Mouse (Mus musculus): ENCODE data around the gene Usp16. TPM values are rescaled to one million over a fixed set of nuclear protein-coding genes. Genes with fewer than 3 reads are reported as not detected.

The Usp16 gene
- polyA plus RNA-seq, 1 experiment, result 15.9 TPM

GRCm38 (mm10) chr16:87501304-87502078 lies 47.0 kb downstream of the Usp16 start:
- H3K4me1 ChIP-seq, result peaks cover 28% of the 10 kb centered on the region
- H3K36me3 ChIP-seq (replicated peaks; ENCODE audit: low read length), result no peaks in the 10 kb centered on the region
- no peaks in the 10 kb centered on the region for H3K27me3 ChIP-seq (replicated peaks)
- no peak for TF ChIP-seq GATA1 (IDR thresholded peaks at IDR 0.05; ENCODE audit: borderline replicate concordance, low read length)
- TF ChIP-seq FLI1 (IDR thresholded peaks at IDR 0.05; ENCODE audit: low read length), result no peak
- H3K4me3 ChIP-seq (replicated peaks), result no peak overlapping the region
- no peaks in the 10 kb centered on the region for H3K9me3 ChIP-seq

- Histone ChIP-seq H3K27me3 (replicated peaks) (no peaks in the 10 kb centered on the region), H3K9me3 (peaks cover 5% of the 10 kb centered on the region; the same call in 1 of the 2 replicates), H3K36me3 (replicated peaks; ENCODE audit: low read length) (no peaks in the 10 kb centered on the region), H3K4me3 (replicated peaks) (no peak overlapping the region), H3K4me1 (peaks cover 4% of the 10 kb centered on the region; the same call in 1 of the 2 replicates)
- TF ChIP-seq FLI1 (IDR thresholded peaks at IDR 0.05; ENCODE audit: low read length) (no peak), GATA1 (IDR thresholded peaks at IDR 0.05; ENCODE audit: borderline replicate concordance, low read length) (no peak)
Measured at GRCm38 (mm10) chr16:87511706-87512105, 57.2 kb downstream of the Usp16 start.

GRCm38 (mm10) chr16:87512331-87512730 lies 57.8 kb downstream of the Usp16 start:
- Histone ChIP-seq H3K4me1 (peaks cover 3% of the 10 kb centered on the region; the same call in 1 of the 2 replicates), H3K9me3 (peaks cover 5% of the 10 kb centered on the region; the same call in 1 of the 2 replicates), H3K4me3 (replicated peaks) (no peak overlapping the region), H3K27me3 (replicated peaks) (no peaks in the 10 kb centered on the region), H3K36me3 (replicated peaks; ENCODE audit: low read length) (no peaks in the 10 kb centered on the region)
- TF ChIP-seq GATA1 (IDR thresholded peaks at IDR 0.05; ENCODE audit: borderline replicate concordance, low read length) (no peak), FLI1 (IDR thresholded peaks at IDR 0.05; ENCODE audit: low read length) (no peak)

- Histone ChIP-seq H3K36me3 (replicated peaks; ENCODE audit: low read length) (no peaks in the 10 kb centered on the region), H3K4me3 (replicated peaks) (no peak overlapping the region), H3K9me3 (no peaks in the 10 kb centered on the region), H3K27me3 (replicated peaks) (peaks cover 7% of the 10 kb centered on the region), H3K4me1 (no peaks in the 10 kb centered on the region)
- TF ChIP-seq FLI1 (IDR thresholded peaks at IDR 0.05; ENCODE audit: low read length) (no peak), GATA1 (IDR thresholded peaks at IDR 0.05; ENCODE audit: borderline replicate concordance, low read length) (no peak)
Measured at GRCm38 (mm10) chr16:87524228-87524627, 69.7 kb downstream of the Usp16 start.

GRCm38 (mm10) chr16:87527553-87528249 lies 73.2 kb downstream of the Usp16 start:
- Histone ChIP-seq H3K9me3 (0 out of 2 replicates have a peak, but pooled peaks cover 3% of the 10 kb centered on the region), H3K4me1 (no peaks in the 10 kb centered on the region), H3K4me3 (replicated peaks) (no peak overlapping the region), H3K36me3 (replicated peaks; ENCODE audit: low read length) (no peaks in the 10 kb centered on the region), H3K27me3 (replicated peaks) (peaks cover 3% of the 10 kb centered on the region)
- TF ChIP-seq GATA1 (IDR thresholded peaks at IDR 0.05; ENCODE audit: borderline replicate concordance, low read length) (no peak), FLI1 (IDR thresholded peaks at IDR 0.05; ENCODE audit: low read length) (no peak)

- Histone ChIP-seq H3K27me3 (replicated peaks) (peaks cover 3% of the 10 kb centered on the region), H3K4me1 (no peaks in the 10 kb centered on the region), H3K36me3 (replicated peaks; ENCODE audit: low read length) (no peaks in the 10 kb centered on the region), H3K9me3 (0 out of 2 replicates have a peak, but pooled peaks cover 3% of the 10 kb centered on the region), H3K4me3 (replicated peaks) (no peak overlapping the region)
- TF ChIP-seq GATA1 (IDR thresholded peaks at IDR 0.05; ENCODE audit: borderline replicate concordance, low read length) (no peak), FLI1 (IDR thresholded peaks at IDR 0.05; ENCODE audit: low read length) (no peak)
Measured at GRCm38 (mm10) chr16:87528755-87529154, 74.3 kb downstream of the Usp16 start.

Other genes with a start within 250 kb of the Usp16 start
- gene N6amt1, start 100.5 kb upstream of the Usp16 start, polyA plus RNA-seq (2012; ENCODE audit: insufficient read depth, low replicate concordance), result 2.1 and 2.5 TPM in 2 replicates
- gene Ltn1, start 22.1 kb upstream of the Usp16 start, polyA plus RNA-seq (2012; ENCODE audit: insufficient read depth, low replicate concordance), result 0.47 TPM in 1 of 2 replicates, not detected in the other
- 0.92 TPM in 1 of 2 replicates, not detected in the other for gene Rwdd2b, start 14.1 kb upstream of the Usp16 start, polyA plus RNA-seq (2012; ENCODE audit: insufficient read depth, low replicate concordance)
- gene Cct8, start 41.2 kb downstream of the Usp16 start, polyA plus RNA-seq (2012; ENCODE audit: insufficient read depth, low replicate concordance), result 18.6 and 44.0 TPM in 2 replicates
- gene Map3k7cl, start 98.6 kb downstream of the Usp16 start, polyA plus RNA-seq (2012; ENCODE audit: insufficient read depth, low replicate concordance), result not detected in 2 replicates
- 6.0 and 6.3 TPM in 2 replicates for gene Bach1, start 244.2 kb downstream of the Usp16 start, polyA plus RNA-seq (2012; ENCODE audit: insufficient read depth, low replicate concordance)

All from megakaryocyte, embryonic 14.5 days (primary cell).